Mouse (Mus musculus) brain, embryonic 14.5 days (tissue): ENCODE measurements at regions not wholly inside any gene's neighbourhood (a gene's known extent, or its start where the extent isn't known, plus 50 kb on each side); places are given as distances from the start of the nearest gene placed in this dataset.
"Not testable (repeated sequence)": the region's sequence is repeated elsewhere in the genome, so short reads cannot be mapped to it uniquely, and the experiment has no call there.

Source experiments
- CTCF ChIP-seq: fragments of 200-500 bp; IDR thresholded peaks from 2 replicates; pipeline ENCODE4 v1.5.1; 2012; ENCODE audit warnings: inconsistent platforms, mild to moderate bottlenecking, moderate library complexity, borderline replicate concordance; ENCODE audit not compliant: insufficient read depth, insufficient read length; ENCODE audit errors: extremely low read depth
- POLR2A ChIP-seq: fragments of 200-500 bp; IDR thresholded peaks from 2 replicates; pipeline ENCODE4 v1.6.1; 2012; ENCODE audit warnings: mild to moderate bottlenecking, inconsistent platforms, borderline replicate concordance; ENCODE audit not compliant: poor library complexity, insufficient read depth, insufficient read length, severe bottlenecking; ENCODE audit errors: extremely low read depth

- TF ChIP-seq CTCF, POLR2A: not testable (repeated sequence)
Observed at GRCm38 (mm10) chr2:117477503-117477902, 134.7 kb upstream of the Rasgrp1 start.
